Mouse (Mus musculus) lung, adult 2 months (tissue): ENCODE data around the gene Cryaa.

Experiments
- CTCF ChIP-seq: fragments of 200-500 bp; IDR thresholded peaks from 2 replicates; pipeline ENCODE4 v1.5.1; 2011; ENCODE audit warnings: mild to moderate bottlenecking, low read length, control low read depth; ENCODE audit not compliant: insufficient read depth
- POLR2A ChIP-seq: fragments of 200-500 bp; IDR thresholded peaks from 2 replicates; pipeline ENCODE4 v1.6.1; 2011; ENCODE audit warnings: low read depth, mild to moderate bottlenecking, control low read depth, low read length, borderline replicate concordance; ENCODE audit errors: extremely low read depth

DNA sequence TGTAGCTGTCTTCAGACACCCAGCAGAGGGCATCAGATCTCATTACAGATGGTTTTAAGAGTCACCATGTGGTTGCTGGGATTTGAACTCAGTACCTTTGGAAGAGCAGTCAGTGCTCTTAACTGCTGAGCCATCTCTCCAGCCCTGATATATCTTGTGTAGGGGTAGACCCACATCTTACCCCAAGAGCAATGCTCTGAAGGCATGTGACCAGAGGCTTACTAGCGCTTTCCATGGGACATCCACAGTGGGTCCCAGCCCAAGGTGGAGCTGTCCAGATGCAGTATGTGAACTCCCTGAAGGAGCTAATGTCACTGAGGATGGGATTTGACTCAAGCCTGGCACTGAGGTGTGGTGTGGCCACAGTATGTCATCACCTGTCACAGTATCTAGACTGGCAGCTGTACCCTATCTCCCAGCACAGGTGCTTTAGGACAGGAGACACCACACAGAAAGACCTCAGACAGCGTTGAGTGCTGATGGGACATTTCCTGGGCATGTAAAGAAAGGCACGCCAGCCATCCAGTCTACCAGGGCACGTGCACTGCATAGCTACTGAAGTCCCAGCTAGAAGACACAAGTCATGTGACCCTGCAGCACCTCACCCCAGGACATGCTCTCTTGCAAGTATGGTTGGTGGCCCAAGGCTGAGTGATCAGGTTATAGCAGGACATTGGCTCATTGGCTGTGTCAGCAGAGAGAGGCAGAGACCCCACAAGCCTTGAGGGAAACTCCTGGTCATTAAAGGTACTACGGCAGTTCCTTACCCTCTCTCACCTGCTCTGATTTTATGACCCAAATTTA lies 31.2 kb upstream of the Cryaa start:
- TF ChIP-seq CTCF: no peak
- TF ChIP-seq POLR2A: no peak
